Mouse (Mus musculus) thymus, postnatal 36 days (tissue): ENCODE data around the gene Zfp830.

Experiments
- DNase-seq, 2 experiments: peaks; one replicate each; pipeline ENCODE4 v3.0.0; 2022; ENCODE audit warnings: mixed read lengths in 2 of 2

Zfp830 gene

DNA sequence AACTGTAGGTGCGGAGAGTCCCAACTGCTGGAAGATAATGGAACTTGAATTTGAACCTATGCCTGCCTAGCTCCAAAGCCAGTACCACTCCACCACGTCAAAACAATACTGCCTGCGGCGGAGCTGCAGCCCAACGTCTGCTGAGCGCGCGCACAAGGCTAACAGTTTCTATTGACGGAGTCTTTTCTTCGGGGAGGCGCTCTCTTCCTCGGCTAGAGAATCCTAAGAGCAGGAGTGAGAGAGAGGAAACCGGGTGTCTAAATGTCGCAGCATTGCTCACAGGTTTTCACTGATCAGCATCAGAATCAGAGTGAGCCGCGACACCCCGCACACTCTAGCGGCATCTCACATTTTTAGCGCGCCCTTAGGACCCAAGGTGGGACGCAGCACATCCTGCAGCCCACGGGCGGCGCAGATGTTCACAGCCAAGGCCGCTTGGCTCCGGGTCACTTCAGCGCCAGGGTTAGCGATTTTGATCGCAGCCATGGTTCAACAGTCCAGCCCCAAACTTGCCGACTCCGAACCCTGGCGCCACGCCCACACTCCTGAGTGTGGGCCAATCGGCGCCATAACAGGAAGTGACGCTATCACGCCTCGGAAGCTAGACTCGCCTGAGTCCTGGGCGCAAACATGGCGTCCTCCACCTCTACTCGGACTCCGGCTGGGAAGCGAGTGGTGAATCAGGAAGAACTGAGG is at the start of gene Zfp830, which contains the start of gene Cct6b:
Gene Zfp830, plus strand, starts transcription at position 604 of the 696 bp plus-strand sequence.
Gene Cct6b, minus strand, starts transcription at position 580 of the 696 bp plus-strand sequence.
- DNase-seq, result peak; percentile 85 to 88

DNA sequence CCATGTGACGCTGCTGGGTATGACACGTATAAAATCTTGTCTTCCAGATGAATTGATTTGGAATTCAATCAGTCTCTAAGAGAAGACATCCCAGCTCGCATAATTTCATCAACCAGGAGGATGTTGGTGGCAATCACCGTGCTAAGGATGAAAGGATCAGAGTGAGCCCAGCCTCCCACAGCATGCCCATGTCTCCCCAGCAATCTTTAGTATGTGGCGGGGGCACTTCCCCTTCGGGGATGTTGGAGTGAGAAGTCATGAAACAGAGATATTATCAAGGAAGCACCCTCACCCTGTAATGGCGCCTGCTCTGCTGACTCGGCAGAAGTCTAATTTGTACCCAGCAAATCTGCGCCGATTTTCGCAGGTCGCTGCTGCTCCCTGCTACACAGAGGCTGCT is 44.9 kb upstream of the Zfp830 start:
- no peak for DNase-seq

DNA sequence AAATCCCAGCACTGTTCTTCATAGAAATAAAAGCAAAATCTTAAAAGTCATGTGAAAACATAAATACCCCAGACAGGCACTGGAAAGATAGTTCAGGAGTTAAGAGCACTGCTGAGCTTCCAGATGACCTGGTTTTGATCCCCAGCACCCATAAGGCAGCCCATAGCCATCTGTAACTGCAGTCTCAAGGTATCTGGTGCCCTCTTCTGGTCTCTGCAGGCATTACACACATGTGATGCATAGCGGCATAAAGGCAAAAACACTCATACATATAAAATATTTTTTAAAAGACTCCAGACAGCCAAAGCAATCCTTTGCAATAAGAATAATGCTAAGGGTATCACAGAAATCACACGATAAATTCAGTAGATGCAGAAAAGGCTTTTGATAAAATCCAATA is 37.3 kb upstream of the Zfp830 start:
- DNase-seq, result no peak

DNA sequence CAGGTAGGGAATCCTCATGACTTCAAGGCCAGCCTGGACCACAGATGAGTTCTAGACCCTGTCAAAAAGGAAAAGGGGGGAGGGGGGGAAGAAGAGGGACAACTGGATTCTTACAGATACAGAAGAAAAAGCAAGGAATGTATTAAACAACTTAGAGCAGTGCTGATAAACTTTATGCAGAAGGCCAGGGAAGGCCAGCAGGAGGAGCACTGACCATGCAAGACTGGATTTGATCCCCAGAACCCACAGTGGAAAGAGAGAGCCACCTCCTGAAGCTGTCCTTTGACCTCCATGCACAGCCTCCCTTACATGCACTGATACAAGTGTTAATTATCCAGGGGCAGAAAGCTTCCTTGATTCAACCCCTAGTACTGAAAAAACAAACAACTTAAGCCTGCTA is 29.9 kb upstream of the Zfp830 start:
- no peak for DNase-seq

DNA sequence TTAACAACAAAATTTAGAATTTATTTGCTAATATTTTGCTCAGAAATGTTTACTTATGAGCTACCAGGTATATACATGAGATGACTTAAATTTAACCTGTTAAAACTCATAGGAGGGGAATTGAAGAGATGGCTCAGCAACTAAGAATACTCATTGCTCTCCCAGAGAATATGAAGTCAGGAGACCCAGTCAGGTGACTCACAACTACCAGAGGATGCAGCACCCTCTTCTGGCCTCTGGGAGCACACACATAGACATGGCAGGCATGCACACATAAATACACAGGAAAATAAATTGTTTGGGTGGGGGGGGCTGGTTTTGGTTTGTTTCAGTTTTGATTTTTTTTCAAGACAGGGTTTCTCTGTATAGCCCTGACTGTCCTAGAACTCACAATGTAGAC is 25.1 kb upstream of the Zfp830 start:
- DNase-seq, result no peak

DNA sequence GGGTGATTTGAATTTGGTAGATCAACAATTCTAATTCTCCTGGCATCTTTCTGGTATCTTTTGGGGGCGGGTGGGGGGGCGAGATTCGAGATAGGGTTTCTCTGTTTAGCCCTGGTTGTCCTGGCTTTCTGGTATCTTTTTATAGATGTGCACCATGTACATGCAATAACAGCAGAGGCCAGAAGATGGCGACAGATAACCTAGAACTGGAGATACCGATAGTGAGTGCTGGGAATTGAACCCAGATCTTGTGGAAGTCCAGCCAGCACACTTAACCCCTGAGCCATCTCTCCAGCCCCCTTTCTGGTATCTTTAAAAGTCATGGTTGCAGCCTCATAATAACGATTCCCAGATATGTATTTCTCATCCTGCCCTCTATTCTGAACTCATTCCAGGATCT is 18.0 kb upstream of the Zfp830 start:
- peak; percentile 42 to 55 for DNase-seq

DNA sequence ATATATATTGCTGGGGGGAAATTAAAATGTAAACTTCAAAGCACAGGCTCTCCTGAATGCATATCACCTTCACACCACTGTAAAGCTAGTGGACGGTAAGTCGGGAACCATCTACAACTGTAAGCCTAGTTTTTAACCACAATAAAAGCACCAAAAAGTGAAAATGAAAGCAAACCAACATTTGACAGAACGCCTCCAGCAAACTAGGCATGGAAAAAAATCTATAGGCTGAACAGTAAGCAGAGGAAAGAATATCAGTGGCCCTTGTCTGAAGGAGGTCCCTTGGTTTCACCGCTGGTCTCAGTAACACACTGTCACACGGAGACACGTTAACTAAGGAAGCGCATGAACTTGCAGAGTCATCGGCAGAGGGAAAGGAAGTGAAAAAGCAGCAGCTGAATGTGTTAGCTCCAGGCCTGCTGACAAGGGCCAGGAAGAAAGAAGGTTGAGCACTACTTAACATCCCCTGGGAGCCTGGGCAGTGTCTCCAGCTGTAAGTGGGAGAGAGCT is 17.2 kb upstream of the Zfp830 start:
- DNase-seq, result peak; percentile 18 to 32

DNA sequence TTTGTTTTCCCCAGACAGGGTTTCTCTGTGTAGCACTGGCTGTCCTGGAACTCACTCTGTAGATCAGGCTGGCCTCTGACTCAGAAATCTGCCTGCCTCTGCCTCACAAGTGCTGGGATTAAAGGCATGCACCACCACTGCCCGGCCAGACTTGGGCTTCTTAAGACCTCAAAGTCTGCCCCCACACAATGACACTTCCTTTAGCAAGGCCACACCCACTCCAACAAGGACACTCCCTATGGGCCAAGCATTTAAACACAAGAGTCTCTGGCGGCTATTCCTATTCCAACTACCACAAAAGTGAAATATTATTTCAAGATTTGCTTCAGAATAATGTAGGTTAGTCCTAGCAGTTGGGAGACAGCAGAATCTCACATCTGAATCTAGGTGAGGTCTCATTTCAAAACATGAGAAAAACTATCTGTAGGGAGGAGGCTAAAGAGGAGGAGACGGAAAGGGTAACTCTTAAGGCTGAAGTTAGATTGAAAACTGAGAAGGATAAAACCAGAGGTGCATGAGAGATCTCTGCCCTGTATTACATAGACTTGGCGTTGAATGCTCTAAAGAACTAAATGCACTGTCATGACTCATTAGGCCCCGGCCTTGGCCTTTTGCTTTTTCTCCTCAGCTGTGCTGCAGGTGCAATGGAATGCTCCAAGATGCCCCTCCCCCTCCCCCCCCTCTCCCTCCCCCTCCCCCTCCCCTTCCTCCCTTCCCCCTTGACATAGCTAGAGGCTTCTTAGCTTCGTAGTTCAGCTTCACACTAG is 11.6 kb upstream of the Zfp830 start:
- no peak for DNase-seq

DNA sequence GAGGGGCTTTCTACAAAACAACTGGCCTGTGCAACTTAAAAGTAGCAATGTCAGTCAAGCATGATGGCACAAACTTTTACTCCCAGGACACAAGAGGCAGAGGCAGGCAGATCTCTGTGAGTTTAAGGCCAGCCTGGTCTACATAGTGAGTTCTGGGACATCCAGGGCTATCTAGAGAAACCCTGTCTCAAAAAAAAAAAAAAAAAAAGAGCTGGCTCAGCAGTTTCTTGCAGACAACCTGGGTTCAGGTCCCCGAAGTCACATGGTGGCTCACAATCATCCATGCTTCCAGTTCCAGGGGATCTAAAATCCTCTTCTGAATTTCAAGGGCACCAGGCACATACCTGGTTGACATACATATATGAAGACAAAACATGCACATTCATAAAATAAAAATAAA is 8.2 kb upstream of the Zfp830 start:
- no peak for DNase-seq

DNA sequence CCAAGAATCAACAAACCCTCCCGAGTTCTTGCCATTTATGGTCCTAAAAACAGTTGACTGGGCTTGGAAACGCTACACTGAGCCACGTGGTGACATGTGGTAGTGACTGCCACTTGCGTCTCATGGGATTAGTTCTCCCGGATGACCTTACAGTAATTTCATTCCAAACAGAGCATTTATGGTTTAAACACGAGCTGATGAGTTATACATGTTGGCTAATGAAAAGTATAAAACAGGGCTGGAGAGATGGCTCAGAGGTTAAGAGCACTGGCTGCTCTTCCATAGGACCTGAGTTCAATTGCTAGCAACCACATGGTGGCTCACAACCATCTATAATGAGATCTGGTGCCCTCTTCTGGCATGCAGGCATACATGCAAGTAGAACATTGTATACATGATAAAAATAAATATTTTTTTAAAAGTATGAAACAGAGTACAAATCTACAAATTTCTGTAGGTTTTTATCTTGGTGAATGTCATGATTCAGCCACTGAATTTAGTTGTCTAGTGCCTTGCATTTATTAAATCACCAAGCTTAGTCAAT is 1.8 kb upstream of the Zfp830 start:
- no peak for DNase-seq

DNA sequence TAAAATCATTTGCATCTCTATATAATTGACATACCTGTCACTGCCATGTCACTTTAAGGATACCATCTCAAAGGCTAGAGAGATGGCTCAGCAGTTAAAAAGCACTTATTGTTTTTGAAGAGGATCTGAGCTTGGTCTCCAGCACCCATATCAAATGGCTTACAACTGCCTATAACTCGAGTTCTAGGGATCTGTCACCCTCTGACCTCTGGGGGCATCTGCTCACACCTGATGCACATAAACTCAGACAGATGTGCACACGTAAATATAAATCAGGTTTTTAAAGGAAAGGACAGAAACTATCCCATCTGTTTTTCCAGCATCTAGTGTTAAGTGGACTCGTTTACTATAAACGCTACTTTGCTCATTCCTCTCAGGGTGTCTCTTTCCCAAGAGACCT is 884 bp upstream of the Zfp830 start:
- DNase-seq, result no peak

DNA sequence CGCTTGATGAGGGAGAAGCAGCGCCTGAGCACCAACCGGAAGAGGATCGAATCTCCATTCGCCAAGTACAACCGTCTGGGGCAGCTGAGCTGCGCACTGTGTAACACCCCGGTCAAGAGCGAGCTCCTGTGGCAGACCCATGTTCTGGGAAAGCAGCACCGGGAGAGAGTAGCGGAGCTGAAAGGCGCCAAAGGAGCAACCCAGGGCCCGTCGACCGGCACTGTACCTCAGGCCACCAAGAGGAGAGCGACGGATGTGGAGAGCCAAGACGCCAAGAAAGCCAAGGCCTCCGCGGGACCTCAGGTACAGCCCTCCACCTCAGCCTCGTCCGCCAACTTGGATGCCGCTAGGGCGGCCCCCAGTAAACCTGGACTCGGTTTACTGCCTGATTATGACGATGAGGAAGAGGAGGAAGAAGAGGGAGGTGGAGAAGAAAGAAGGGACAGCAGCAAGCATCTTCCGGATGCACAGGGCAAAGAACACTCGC is 336 bp downstream of the Zfp830 start:
- no peak for DNase-seq

DNA sequence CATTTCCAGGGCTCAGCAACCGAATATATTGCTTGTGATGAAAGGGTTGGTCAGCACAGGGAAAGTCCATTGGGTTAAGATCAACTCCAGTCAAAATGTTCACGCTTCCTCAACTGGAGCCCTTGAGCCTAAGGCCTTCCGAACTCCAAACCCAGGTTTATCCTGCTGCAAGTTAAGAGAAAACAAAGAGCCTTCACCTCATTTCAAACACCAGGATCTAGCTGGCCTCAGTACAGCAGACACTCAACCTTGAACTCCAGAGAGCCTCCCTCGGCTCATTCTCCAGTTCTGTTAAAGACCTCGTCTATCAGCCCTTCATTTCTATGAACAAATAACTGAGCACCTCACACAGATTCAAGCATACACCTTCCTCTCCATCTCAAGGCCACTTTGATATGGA is 16.0 kb downstream of the Zfp830 start:
- DNase-seq, result no peak

DNA sequence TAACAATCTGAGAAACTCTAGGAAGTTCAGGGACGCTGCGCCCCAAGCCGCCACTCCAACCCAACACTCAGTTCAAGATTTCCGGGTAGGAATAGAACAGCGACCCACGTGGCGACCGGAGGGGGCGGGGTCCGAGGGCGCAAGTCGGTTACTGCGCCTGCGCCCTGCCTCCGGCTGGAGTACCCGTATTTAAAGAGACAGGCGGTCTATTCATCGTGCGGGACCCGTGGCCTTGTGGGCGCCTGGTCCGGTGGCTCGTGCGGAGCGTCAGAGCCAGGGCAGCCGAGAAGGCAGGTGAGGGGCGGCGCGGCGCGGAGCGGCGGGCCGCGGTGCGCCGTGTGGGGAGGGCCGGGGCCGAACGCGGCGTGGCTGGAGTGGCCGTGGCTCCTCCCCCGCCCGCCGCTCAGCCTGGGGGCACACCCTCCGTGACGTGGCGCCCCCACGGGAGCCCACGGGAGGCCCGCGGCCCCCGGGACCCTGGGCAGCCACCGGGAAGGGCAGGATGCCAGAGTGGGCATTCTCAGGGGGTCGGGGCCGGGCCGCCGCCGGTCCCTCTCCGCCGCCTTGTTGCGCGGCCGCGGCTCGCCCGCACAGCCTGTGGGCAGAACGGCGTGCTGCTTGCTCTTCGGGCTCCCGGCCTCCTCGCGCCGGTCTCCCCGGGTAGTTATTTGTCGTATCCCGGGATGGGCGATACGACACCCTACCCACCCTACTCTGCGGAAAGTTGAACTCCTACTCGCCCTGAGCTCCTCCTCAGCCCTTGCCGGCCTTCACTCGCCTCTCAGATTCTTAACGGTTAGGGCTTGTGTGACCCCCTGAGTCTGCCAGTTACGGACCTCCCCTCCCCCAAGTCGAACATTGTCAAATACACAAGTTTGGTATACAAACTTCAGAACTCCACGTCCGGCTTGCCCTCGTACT is 17.1 kb downstream of the Zfp830 start, which contains the start of gene Lig3:
Gene Lig3, plus strand, starts transcription at position 126 of the 921 bp plus-strand sequence.
- peak; percentile 94 to 95 for DNase-seq

DNA sequence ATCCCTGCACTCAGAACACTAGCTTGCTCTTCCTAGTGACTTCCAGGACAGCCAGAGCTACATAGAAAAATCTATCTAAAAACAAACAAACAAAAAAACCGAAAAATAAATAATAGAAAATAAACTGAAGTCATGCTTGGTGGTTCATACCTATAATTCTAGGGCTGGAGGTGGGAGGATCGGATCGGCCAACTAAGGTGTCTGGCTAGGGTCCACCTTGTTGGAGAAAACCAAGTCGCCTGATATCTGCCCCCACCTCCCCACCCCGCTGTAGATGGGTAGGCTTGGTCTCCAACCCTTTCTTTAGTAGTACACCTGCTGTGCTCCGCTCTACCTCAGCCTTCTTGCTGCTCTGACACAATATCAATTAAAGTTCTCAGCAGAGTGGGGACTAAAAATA is 18.1 kb downstream of the Zfp830 start:
- DNase-seq, result no peak

DNA sequence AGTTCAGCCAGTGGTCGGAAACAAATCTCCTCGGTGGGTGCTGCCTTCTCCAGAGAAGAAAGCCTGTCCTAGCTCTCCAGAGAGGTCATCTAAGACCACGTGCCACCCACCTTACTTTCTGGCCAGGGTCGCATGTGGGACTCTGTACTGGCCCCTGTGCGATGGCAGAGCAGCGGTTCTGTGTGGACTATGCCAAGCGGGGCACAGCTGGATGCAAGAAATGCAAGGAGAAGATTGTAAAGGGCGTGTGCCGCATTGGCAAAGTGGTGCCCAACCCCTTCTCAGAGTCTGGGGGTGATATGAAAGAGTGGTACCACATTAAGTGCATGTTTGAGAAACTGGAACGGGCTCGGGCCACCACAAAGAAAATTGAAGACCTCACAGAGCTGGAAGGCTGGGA is 19.3 kb downstream of the Zfp830 start:
- DNase-seq, result no peak

DNA sequence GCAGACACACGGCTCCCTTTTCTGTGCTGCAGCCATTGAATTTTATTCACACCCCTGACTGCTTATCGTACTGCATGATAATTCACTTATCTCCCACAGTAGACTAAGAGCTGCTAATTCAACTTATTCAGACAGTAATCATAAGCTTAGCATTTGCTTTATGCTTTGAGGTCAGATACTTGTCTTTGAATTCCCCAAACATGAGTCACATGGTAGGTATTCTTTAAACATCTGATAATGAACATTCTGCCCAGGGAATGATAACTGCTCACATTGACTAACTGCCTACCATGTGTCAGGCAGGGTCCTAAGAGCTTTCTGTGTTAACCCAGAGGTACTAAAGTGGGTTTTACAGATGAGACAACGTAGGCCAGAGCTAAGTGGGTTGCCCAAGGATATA is 42.5 kb downstream of the Zfp830 start:
- DNase-seq, result no peak

DNA sequence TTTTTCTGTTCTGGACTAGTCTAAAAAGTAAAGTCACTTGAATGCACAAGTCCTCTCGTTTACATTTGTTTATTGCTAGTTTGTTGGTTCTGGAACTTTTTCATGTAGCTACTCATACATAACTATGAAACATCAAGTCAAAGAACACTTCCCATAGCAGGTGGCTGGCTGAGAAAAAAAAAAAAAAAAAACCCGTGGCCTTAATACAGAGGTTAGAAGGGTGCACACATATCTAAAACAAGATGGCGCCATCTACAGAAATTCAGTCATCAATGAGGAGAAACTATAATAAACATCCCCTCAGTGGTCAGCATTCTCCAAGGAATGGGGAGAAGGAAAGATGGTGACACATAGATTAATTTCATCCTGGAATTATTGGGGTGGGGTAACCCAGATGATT is 43.2 kb downstream of the Zfp830 start:
- DNase-seq, result no peak

DNA sequence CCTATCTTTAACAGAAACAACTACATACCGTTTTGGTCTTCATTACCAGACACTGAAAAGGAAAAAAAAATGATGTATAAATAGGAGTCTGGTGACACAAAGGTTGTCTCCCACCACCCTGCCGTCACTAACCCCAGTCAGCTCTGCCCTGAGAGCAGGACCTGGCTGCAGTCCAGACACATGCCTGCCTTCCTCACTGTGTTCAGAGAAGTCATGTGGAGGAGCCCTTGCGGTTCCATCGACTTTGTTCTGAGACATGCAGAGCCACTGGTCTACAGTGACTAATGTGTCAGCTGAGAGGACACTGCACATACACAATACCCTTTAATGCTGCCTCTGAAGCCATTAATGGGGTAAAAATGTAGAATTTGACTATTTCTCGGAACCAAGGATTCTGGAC is 44.3 kb downstream of the Zfp830 start:
- no peak for DNase-seq
